Mouse (Mus musculus) CH12.LX (cell line): ENCODE measurements around the gene Cfap206. TPM values are rescaled to one million over a fixed set of nuclear protein-coding genes. Genes with fewer than 3 reads are reported as not detected.

Experiments used
- DNase-seq: peaks from one replicate; pipeline ENCODE4 v3.0.0-alpha.2; 2013; ENCODE audit errors: extremely low read depth
- H3K27ac ChIP-seq: 2 replicates; pipeline ENCODE4 v1.5.1; 2012; ENCODE audit warnings: low read depth, mild to moderate bottlenecking, control low read depth, moderate library complexity; ENCODE audit not compliant: insufficient read depth
- H3K27me3 ChIP-seq: replicated peaks from 2 replicates; pipeline ENCODE3; 2012; ENCODE audit warnings: inconsistent platforms
- H3K36me3 ChIP-seq, 2 experiments: replicated peaks in 1 of 2; 2 replicates each; pipeline versions ENCODE3 to v1.6.1; 2012; ENCODE audit warnings: inconsistent platforms in 1 of 2, low read length in 1 of 2, mild to moderate bottlenecking in 1 of 2, mixed read lengths in 1 of 2, moderate library complexity in 1 of 2; ENCODE audit not compliant: control insufficient read depth in 1 of 2, insufficient read depth in 1 of 2
- H3K4me1 ChIP-seq, 2 experiments: 2 replicates each; pipeline ENCODE4 v1.6.1; 2012; ENCODE audit warnings: inconsistent platforms in 1 of 2, moderate library complexity in 1 of 2; ENCODE audit not compliant: insufficient read depth in 2 of 2, control insufficient read depth in 1 of 2
- H3K4me2 ChIP-seq: 2 replicates; pipeline ENCODE4 v1.6.1; 2012; ENCODE audit warnings: low read depth, mild to moderate bottlenecking, control low read depth; ENCODE audit not compliant: poor library complexity, insufficient read depth, severe bottlenecking
- H3K4me3 ChIP-seq, 3 experiments: fragments of 150-350 bp in 1 of 3; sonication (generic) in 1 of 3; replicated peaks in 1 of 3; 2 replicates each; pipeline versions ENCODE3 to v1.5.1; 2011 to 2012; ENCODE audit warnings: low read depth in 2 of 3, low read length in 2 of 3, mild to moderate bottlenecking in 2 of 3, moderate library complexity in 2 of 3, control low read depth in 1 of 3, improper control_type of control experiment in 1 of 3, inconsistent platforms in 1 of 3, mixed read lengths in 1 of 3; ENCODE audit not compliant: poor library complexity in 1 of 3
- H3K79me2 ChIP-seq: replicated peaks from 2 replicates; pipeline ENCODE4 v1.6.1; 2012; ENCODE audit warnings: mild to moderate bottlenecking, moderate library complexity; ENCODE audit not compliant: control insufficient read depth, poor library complexity, insufficient read depth, severe bottlenecking; ENCODE audit errors: extremely low read depth
- H3K9ac ChIP-seq: 2 replicates; pipeline ENCODE4 v1.6.1; 2012; ENCODE audit warnings: low read depth, mild to moderate bottlenecking, control low read depth, moderate library complexity; ENCODE audit not compliant: insufficient read depth
- H3K9me3 ChIP-seq: replicated peaks from 2 replicates; pipeline ENCODE3; 2012; ENCODE audit warnings: low read length, inconsistent platforms, mixed read lengths
- CHD1 ChIP-seq: IDR thresholded peaks from 2 replicates; pipeline ENCODE4 v1.6.1; 2012; ENCODE audit warnings: low read depth, low read length, improper control_type of control experiment, inconsistent platforms
- CTCF ChIP-seq, 2 experiments: IDR thresholded peaks in 1 of 2; conservative IDR thresholded peaks in 1 of 2; 2 replicates each; pipeline ENCODE4 v1.5.1; 2011 to 2012; ENCODE audit warnings: low read depth in 2 of 2, low read length in 2 of 2, improper control_type of control experiment in 1 of 2, inconsistent platforms in 1 of 2, mild to moderate bottlenecking in 1 of 2, moderate library complexity in 1 of 2
- E2F4 ChIP-seq: IDR thresholded peaks from 2 replicates; pipeline ENCODE4 v1.6.1; 2011; ENCODE audit warnings: low read depth, low read length, improper control_type of control experiment; ENCODE audit not compliant: insufficient replicate concordance
- JUND ChIP-seq: conservative IDR thresholded peaks from 2 replicates; pipeline ENCODE4 v1.6.1; 2011; ENCODE audit warnings: low read depth, low read length, improper control_type of control experiment
- KAT2A ChIP-seq: IDR thresholded peaks from 2 replicates; pipeline ENCODE4 v1.6.1; 2012; ENCODE audit warnings: low read length, improper control_type of control experiment, inconsistent platforms; ENCODE audit not compliant: insufficient replicate concordance
- MAFK ChIP-seq: IDR thresholded peaks from 2 replicates; pipeline ENCODE4 v1.6.1; 2011; ENCODE audit warnings: low read length, improper control_type of control experiment; ENCODE audit not compliant: insufficient replicate concordance
- MAX ChIP-seq: IDR thresholded peaks from 2 replicates; pipeline ENCODE4 v1.6.1; 2011; ENCODE audit warnings: low read length, improper control_type of control experiment
- MYC ChIP-seq: IDR thresholded peaks from 2 replicates; pipeline ENCODE4 v1.6.1; 2011; ENCODE audit warnings: low read depth, mild to moderate bottlenecking, improper control_type of control experiment, low read length
- RAD21 ChIP-seq: IDR thresholded peaks from 2 replicates; pipeline ENCODE4 v1.6.1; 2011; ENCODE audit warnings: low read depth, mild to moderate bottlenecking, low read length, improper control_type of control experiment, moderate library complexity
- RCOR1 ChIP-seq: conservative IDR thresholded peaks from 2 replicates; pipeline ENCODE4 v1.6.1; 2012; ENCODE audit warnings: low read depth, mild to moderate bottlenecking, inconsistent platforms, low read length, improper control_type of control experiment
- SMC3 ChIP-seq: IDR thresholded peaks from 2 replicates; pipeline ENCODE4 v1.6.1; 2011; ENCODE audit warnings: low read depth, low read length, improper control_type of control experiment
- UBTF ChIP-seq: IDR thresholded peaks from 2 replicates; pipeline ENCODE4 v1.6.1; 2012; ENCODE audit warnings: low read depth, mild to moderate bottlenecking, inconsistent platforms, low read length, improper control_type of control experiment, moderate library complexity
- dilution Hi-C: fragments of 300-500 bp; cut with MboI; formaldehyde crosslinking; loops from 2 replicates; pipeline ENCODE4 v1.14.3; 2020; ENCODE audit warnings: low sequenced_read_pairs; ENCODE audit not compliant: extremely low pct_unique_long_range_greater_than_20kb, extremely low pct_ligation_motif_present
- in situ Hi-C: fragments of 300-500 bp; cut with MboI; formaldehyde crosslinking; loops from 3 replicates; pipeline ENCODE4 v1.14.3; 2019; ENCODE audit warnings: low sequenced_read_pairs, low pct_ligation_motif_present, low pct_unique_long_range_greater_than_20kb, mixed read lengths
- polyA plus RNA-seq: library from polyadenylated mRNA; unstranded; fragments of >175 nt; gene quantifications from 2 replicates; pipeline ENCODE4 v1.2.1, GENCODE M21; 2012; ENCODE audit warnings: low read depth; ENCODE audit not compliant: insufficient read length
- total RNA-seq, 2 experiments: library from RNA; depleted of rRNA; stranded (reverse); fragments of 300-350 nt in 1 of 2; fragments of >200 nt in 1 of 2; gene quantifications; 2 replicates each; pipeline ENCODE4 v1.2.3; 2012 to 2014

The Cfap206 gene
- total and polyA plus RNA-seq, 3 experiments, result not detected

GRCm38 (mm10) chr4:34703029-34703428, 27.0 kb downstream of the Cfap206 start:
- dilution Hi-C loops (no loop called here), in situ Hi-C loops (no loop called here)
- Histone ChIP-seq H3K9me3 (no peaks in the 10 kb centered on the region), H3K4me3 (no peak overlapping the region), H3K36me3 (no peaks in the 10 kb centered on the region), H3K4me1 (no peaks in the 10 kb centered on the region), H3K79me2 (no peaks in the 10 kb centered on the region), H3K27ac (no peak overlapping the region), H3K27me3 (no peaks in the 10 kb centered on the region), H3K4me2 (no peak overlapping the region), H3K9ac (no peak overlapping the region)
- no peak for TF ChIP-seq RCOR1
- peak in 1 of 2 experiments; percentile 32; a peak in 2 of 4 replicates for TF ChIP-seq CTCF (conservative IDR thresholded peaks at IDR 0.05 in 1 of 2, IDR thresholded peaks at IDR 0.05 in 1 of 2; ENCODE audit: low read depth in 2 of 2, low read length in 2 of 2)
- no peak for DNase-seq

GRCm38 (mm10) chr4:34702231-34702630, 27.8 kb downstream of the Cfap206 start:
- H3K36me3 ChIP-seq, result no peaks in the 10 kb centered on the region
- no peak overlapping the region for H3K4me2 ChIP-seq
- H3K9ac ChIP-seq, result no peak overlapping the region
- in situ Hi-C loops, result no loop called here
- no peak for DNase-seq
- no peaks in the 10 kb centered on the region for H3K79me2 ChIP-seq
- H3K9me3 ChIP-seq, result no peaks in the 10 kb centered on the region
- dilution Hi-C loops, result no loop called here
- no peak overlapping the region for H3K4me3 ChIP-seq
- TF ChIP-seq MYC (no peak), E2F4 (no peak), CHD1 (no peak), RCOR1 (no peak), JUND (no peak)
- H3K27me3 ChIP-seq, result no peaks in the 10 kb centered on the region
- no peaks in the 10 kb centered on the region for H3K4me1 ChIP-seq
- H3K27ac ChIP-seq, result no peak overlapping the region

- no peak overlapping the region for H3K9ac ChIP-seq
- TF ChIP-seq SMC3, result peak; percentile 64
- no peak for TF ChIP-seq MAX
- peak; percentile 42 for TF ChIP-seq RAD21
- peak; percentile 44 to 78; a peak in 3 of 4 replicates for TF ChIP-seq CTCF (conservative IDR thresholded peaks at IDR 0.05 in 1 of 2, IDR thresholded peaks at IDR 0.05 in 1 of 2; ENCODE audit: low read depth in 2 of 2, low read length in 2 of 2)
- TF ChIP-seq UBTF, result no peak
- no peak for TF ChIP-seq KAT2A
- no peak for TF ChIP-seq MAFK
- H3K27ac ChIP-seq, result no peak overlapping the region
- no peak overlapping the region for H3K4me3 ChIP-seq
- peak; percentile 65 for DNase-seq
- in situ Hi-C loops (no loop called here), dilution Hi-C loops (no loop called here)
- no peaks in the 10 kb centered on the region for H3K27me3 ChIP-seq
- H3K79me2 ChIP-seq, result no peaks in the 10 kb centered on the region
- H3K4me2 ChIP-seq, result no peak overlapping the region
- no peaks in the 10 kb centered on the region for H3K4me1 ChIP-seq
- H3K9me3 ChIP-seq, result no peaks in the 10 kb centered on the region
- H3K36me3 ChIP-seq, result no peaks in the 10 kb centered on the region
Observed at GRCm38 (mm10) chr4:34701528-34701927, 28.5 kb downstream of the Cfap206 start.
